Mouse (Mus musculus) kidney, embryonic 16.5 days (tissue): ENCODE measurements around the gene Bmp7. TPM values are rescaled to one million over a fixed set of nuclear protein-coding genes. Genes with fewer than 3 reads are reported as not detected.

Experiments
- ATAC-seq: fragments of 200-750 bp; cut with Nextera tagmentation; 2 replicates; pipeline ENCODE4 v1.8.0; 2017; ENCODE audit warnings: moderate TSS enrichment; ENCODE audit not compliant: low FRiP score, low TSS enrichment
- H3K27ac ChIP-seq: fragments of 300-500 bp; sonication (generic); 2 replicates; pipeline ENCODE4 v1.5.1; 2014; ENCODE audit warnings: low read length
- H3K27me3 ChIP-seq: fragments of 300-500 bp; sonication (generic); 2 replicates; pipeline ENCODE4 v1.6.1; 2014; ENCODE audit warnings: low read length, control low read depth, mixed read lengths; ENCODE audit not compliant: insufficient read depth
- H3K36me3 ChIP-seq: fragments of 300-500 bp; sonication (generic); 2 replicates; pipeline ENCODE4 v1.6.1; 2014; ENCODE audit warnings: low read length, control low read depth, mixed read lengths; ENCODE audit not compliant: insufficient read depth
- H3K4me1 ChIP-seq: fragments of 300-500 bp; sonication (generic); 2 replicates; pipeline ENCODE4 v1.6.1; 2014; ENCODE audit warnings: low read length, control low read depth, mixed read lengths; ENCODE audit not compliant: insufficient read depth
- H3K4me2 ChIP-seq: fragments of 300-500 bp; sonication (generic); replicated peaks from 2 replicates; pipeline ENCODE4 v1.6.1; 2014; ENCODE audit warnings: low read depth, low read length
- H3K4me3 ChIP-seq: fragments of 300-500 bp; sonication (generic); 2 replicates; pipeline ENCODE4 v1.5.1; 2014; ENCODE audit warnings: mild to moderate bottlenecking, low read length
- H3K9ac ChIP-seq: fragments of 300-500 bp; sonication (generic); replicated peaks from 2 replicates; pipeline ENCODE4 v1.6.1; 2014; ENCODE audit warnings: low read length
- H3K9me3 ChIP-seq: fragments of 300-500 bp; sonication (generic); 2 replicates; pipeline ENCODE4 v1.6.1; 2016; ENCODE audit warnings: low read length, control low read depth
- WGBS: fragments of 180-500 bp; shearing (Covaris S2); extraction: QIAGEN DNeasy Blood & Tissue Kit; methylation state at CpG from one replicate; pipeline ENCODE4 v1.1.7; 2014; 5-methylcytosine and 5-hydroxymethylcytosine counted together
- polyA plus RNA-seq: library from polyadenylated mRNA; unstranded; fragments of >200 nt; fragmentation: Nextera tagmentation; extraction: Ambion mirVana; gene quantifications from 2 replicates; pipeline ENCODE4 v1.2.1, GENCODE M21; 2015

The Bmp7 gene
- polyA plus RNA-seq, 1 experiment from 2014 or later, result 39.8 TPM

GRCm38 (mm10) chr2:172922597-172922996, 17.5 kb downstream of the Bmp7 start:
- no peak for ATAC-seq
- Histone ChIP-seq H3K9ac (no peak overlapping the region), H3K4me3 (no peak overlapping the region), H3K36me3 (no peaks in the 10 kb centered on the region; the same call in 1 of the 2 replicates), H3K4me2 (no peak overlapping the region), H3K27me3 (no peaks in the 10 kb centered on the region), H3K4me1 (peaks cover 15% of the 10 kb centered on the region), H3K27ac (no peak overlapping the region), H3K9me3 (no peaks in the 10 kb centered on the region)
- WGBS, result 83% methylated on average over 5 of the region's 5 CpGs

- Histone ChIP-seq H3K9ac (no peak overlapping the region), H3K27ac (peak overlapping the region; percentile 35; the same call in 1 of the 2 replicates), H3K4me3 (no peak overlapping the region), H3K4me1 (0 out of 2 replicates have a peak, but pooled peaks cover 8% of the 10 kb centered on the region), H3K27me3 (no peaks in the 10 kb centered on the region), H3K36me3 (no peaks in the 10 kb centered on the region), H3K9me3 (no peaks in the 10 kb centered on the region), H3K4me2 (no peak overlapping the region)
- ATAC-seq, result 0 out of 2 replicates have a peak, but pooled peaks have one; percentile 30
- WGBS, result 73% methylated on average over 14 of the region's 14 CpGs
These were observed 26.1 kb downstream of the Bmp7 start for GRCm38 (mm10) chr2:172914018-172914417.

GRCm38 (mm10) chr2:172911715-172912114, 28.4 kb downstream of the Bmp7 start:
- 47% methylated on average over 5 of the region's 5 CpGs for WGBS
- Histone ChIP-seq H3K9ac (no peak overlapping the region), H3K4me2 (no peak overlapping the region), H3K4me1 (peaks cover 23% of the 10 kb centered on the region), H3K4me3 (no peak overlapping the region), H3K9me3 (no peaks in the 10 kb centered on the region), H3K27ac (no peak overlapping the region), H3K36me3 (no peaks in the 10 kb centered on the region), H3K27me3 (no peaks in the 10 kb centered on the region)
- no peak for ATAC-seq

- H3K4me3 ChIP-seq, result no peak overlapping the region
- 72% methylated on average over 6 of the region's 6 CpGs for WGBS
- H3K27ac ChIP-seq, result no peak overlapping the region
- peaks cover 28% of the 10 kb centered on the region for H3K4me1 ChIP-seq
- ATAC-seq, result no peak
- H3K27me3 ChIP-seq, result no peaks in the 10 kb centered on the region
- H3K4me2 ChIP-seq, result no peak overlapping the region
- no peak overlapping the region for H3K9ac ChIP-seq
- H3K9me3 ChIP-seq, result no peaks in the 10 kb centered on the region
- H3K36me3 ChIP-seq, result no peaks in the 10 kb centered on the region
These were observed 29.0 kb downstream of the Bmp7 start for GRCm38 (mm10) chr2:172911157-172911556.

GRCm38 (mm10) chr2:172909463-172909862, 30.7 kb downstream of the Bmp7 start:
- Histone ChIP-seq H3K36me3 (peaks cover 4% of the 10 kb centered on the region; the same call in 1 of the 2 replicates), H3K9ac (no peak overlapping the region), H3K4me2 (no peak overlapping the region), H3K9me3 (no peaks in the 10 kb centered on the region), H3K4me1 (peaks cover 28% of the 10 kb centered on the region), H3K27me3 (no peaks in the 10 kb centered on the region), H3K4me3 (no peak overlapping the region), H3K27ac (no peak overlapping the region)
- ATAC-seq, result no peak
- 66% methylated on average over 6 of the region's 6 CpGs for WGBS

- Histone ChIP-seq H3K4me1 (peaks cover 44% of the 10 kb centered on the region), H3K9me3 (no peaks in the 10 kb centered on the region), H3K4me2 (no peak overlapping the region), H3K4me3 (no peak overlapping the region), H3K27ac (no peak overlapping the region), H3K36me3 (peaks cover 4% of the 10 kb centered on the region; the same call in 1 of the 2 replicates), H3K27me3 (no peaks in the 10 kb centered on the region), H3K9ac (no peak overlapping the region)
- WGBS, result 66% methylated on average over 9 of the region's 9 CpGs
- peak; percentile 20; the same call in 1 of the 2 replicates for ATAC-seq
These were observed 34.0 kb downstream of the Bmp7 start for GRCm38 (mm10) chr2:172906146-172906545.

- no peak overlapping the region for H3K4me2 ChIP-seq
- H3K9ac ChIP-seq, result no peak overlapping the region
- H3K36me3 ChIP-seq, result peaks cover 4% of the 10 kb centered on the region; the same call in 1 of the 2 replicates
- H3K27ac ChIP-seq, result no peak overlapping the region
- H3K9me3 ChIP-seq, result no peaks in the 10 kb centered on the region
- no peaks in the 10 kb centered on the region for H3K27me3 ChIP-seq
- WGBS, result 88% methylated on average over 5 of the region's 5 CpGs
- H3K4me1 ChIP-seq, result peaks cover 53% of the 10 kb centered on the region
- ATAC-seq, result no peak
- H3K4me3 ChIP-seq, result no peak overlapping the region
These were observed 35.1 kb downstream of the Bmp7 start for GRCm38 (mm10) chr2:172905057-172905456.

- no peaks in the 10 kb centered on the region for H3K27me3 ChIP-seq
- 85% methylated on average over 6 of the region's 6 CpGs for WGBS
These were observed 35.5 kb downstream of the Bmp7 start for GRCm38 (mm10) chr2:172904614-172905013.

GRCm38 (mm10) chr2:172903523-172903922, 36.6 kb downstream of the Bmp7 start:
- Histone ChIP-seq H3K4me3 (no peak overlapping the region), H3K4me2 (no peak overlapping the region), H3K27me3 (no peaks in the 10 kb centered on the region), H3K9ac (no peak overlapping the region), H3K9me3 (peaks cover 3% of the 10 kb centered on the region; the same call in 1 of the 2 replicates), H3K27ac (peak overlapping the region; percentile 25; the same call in 1 of the 2 replicates), H3K36me3 (peaks cover 7% of the 10 kb centered on the region; the same call in 1 of the 2 replicates), H3K4me1 (peaks cover 49% of the 10 kb centered on the region)
- ATAC-seq, result no peak
- WGBS, result 68% methylated on average over 8 of the region's 8 CpGs

More at GRCm38 (mm10) chr2:172904614-172905013, 35.5 kb downstream of the Bmp7 start:
- peaks cover 53% of the 10 kb centered on the region for H3K4me1 ChIP-seq
- H3K36me3 ChIP-seq, result peaks cover 4% of the 10 kb centered on the region; the same call in 1 of the 2 replicates
- no peak overlapping the region for H3K9ac ChIP-seq
- no peak for ATAC-seq
- no peak overlapping the region for H3K4me3 ChIP-seq
- H3K27ac ChIP-seq, result no peak overlapping the region
- H3K9me3 ChIP-seq, result no peaks in the 10 kb centered on the region
- H3K4me2 ChIP-seq, result no peak overlapping the region

- Histone ChIP-seq H3K9me3 (peaks cover 6% of the 10 kb centered on the region; the same call in 1 of the 2 replicates), H3K9ac (peak overlapping the region; percentile 34; the same call in 1 of the 2 replicates), H3K4me2 (no peak overlapping the region; the same call in 1 of the 2 replicates), H3K27ac (peak overlapping the region; percentile 87), H3K4me1 (peaks cover 29% of the 10 kb centered on the region), H3K27me3 (no peaks in the 10 kb centered on the region), H3K36me3 (peaks cover 14% of the 10 kb centered on the region), H3K4me3 (no peak overlapping the region)
- ATAC-seq, result peak; percentile 95
- WGBS, result 46% methylated on average over 10 of the region's 10 CpGs
These were observed 39.0 kb downstream of the Bmp7 start for GRCm38 (mm10) chr2:172900954-172901701.
